Mouse (Mus musculus) forelimb bud, embryonic 11.5 days (tissue): ENCODE results near the gene Pfdn2.

Experiments
- DNase-seq: peaks from one replicate; pipeline ENCODE4 v3.0.0-alpha.2; 2012; ENCODE audit warnings: low read depth, low spot score

Pfdn2 gene

GRCm38 (mm10) chr1:171355812-171356340 lies 10.4 kb downstream of the Pfdn2 start:
- no peak for DNase-seq

- no peak for DNase-seq
Observed at GRCm38 (mm10) chr1:171356814-171357213, 11.3 kb downstream of the Pfdn2 start.

GRCm38 (mm10) chr1:171358421-171358820 lies 13.0 kb downstream of the Pfdn2 start:
- no peak for DNase-seq

- no peak for DNase-seq
Observed at GRCm38 (mm10) chr1:171360253-171360652, 14.8 kb downstream of the Pfdn2 start.

GRCm38 (mm10) chr1:171360656-171361055 lies 15.2 kb downstream of the Pfdn2 start, which contains the start of gene Klhdc9:
Gene Klhdc9 (minus strand): TSS chr1:171360798.
- peak; percentile 94 for DNase-seq

GRCm38 (mm10) chr1:171361106-171362103 lies 15.9 kb downstream of the Pfdn2 start:
- DNase-seq: peak; percentile 75

GRCm38 (mm10) chr1:171365934-171366333 lies 20.5 kb downstream of the Pfdn2 start:
- no peak for DNase-seq

- no peak for DNase-seq
Observed at GRCm38 (mm10) chr1:171369845-171370556, 24.5 kb downstream of the Pfdn2 start, which contains the start of gene Nectin4. Gene Nectin4 (plus strand): TSS chr1:171370099.

- DNase-seq: no peak
Observed at GRCm38 (mm10) chr1:171372880-171373279, 27.4 kb downstream of the Pfdn2 start.

- DNase-seq: no peak
Observed at GRCm38 (mm10) chr1:171373946-171374345, 28.5 kb downstream of the Pfdn2 start.

- DNase-seq: no peak
Observed at GRCm38 (mm10) chr1:171375646-171376097, 30.2 kb downstream of the Pfdn2 start.

- DNase-seq: no peak
Observed at GRCm38 (mm10) chr1:171378298-171378697, 32.8 kb downstream of the Pfdn2 start.

GRCm38 (mm10) chr1:171379935-171380599 lies 34.6 kb downstream of the Pfdn2 start:
- DNase-seq: peak; percentile 46

- DNase-seq: no peak
Observed at GRCm38 (mm10) chr1:171382096-171382620, 36.7 kb downstream of the Pfdn2 start.

GRCm38 (mm10) chr1:171384361-171384760 lies 38.9 kb downstream of the Pfdn2 start:
- DNase-seq: peak; percentile 10

GRCm38 (mm10) chr1:171385171-171385570 lies 39.7 kb downstream of the Pfdn2 start:
- DNase-seq: no peak

GRCm38 (mm10) chr1:171387099-171387498 lies 41.6 kb downstream of the Pfdn2 start:
- peak; percentile 60 for DNase-seq

GRCm38 (mm10) chr1:171388376-171389102 lies 43.1 kb downstream of the Pfdn2 start, which contains the start of gene Arhgap30:
Gene Arhgap30 (plus strand): TSS chr1:171388954.
- no peak for DNase-seq

- no peak for DNase-seq
Observed at GRCm38 (mm10) chr1:171390101-171390500, 44.6 kb downstream of the Pfdn2 start.

- DNase-seq: no peak
Observed at GRCm38 (mm10) chr1:171401821-171402220, 56.4 kb downstream of the Pfdn2 start.
